Mouse (Mus musculus) heart, adult 10 weeks (tissue): ENCODE measurements around the gene Hdac6. TPM values are rescaled to one million over a fixed set of nuclear protein-coding genes. Genes with fewer than 3 reads are reported as not detected.

Source experiments
- polyA plus RNA-seq: library from polyadenylated mRNA; stranded (reverse); fragments of 350-450 nt; fragmentation: Illumina TruSeq; extraction: RNeasy Lipid Tissue Mini Kit (QIAGEN cat#74804); gene quantifications from one replicate; pipeline ENCODE4 v1.2.3, GENCODE M21; 2014; ENCODE audit warnings: low read depth, low replicate concordance

Hdac6 gene
- 12.4 TPM for polyA plus RNA-seq

GRCm38 (mm10) chrX:7947108-7947899 is at the start of gene Hdac6:
Gene Hdac6, minus strand, starts transcription at chrX:7947889.

GRCm38 (mm10) chrX:7977892-7978291 is 30.2 kb upstream of the Hdac6 start, which contains the start of gene Gata1:
Gene Gata1, minus strand, starts transcription at chrX:7978071.

GRCm38 (mm10) chrX:7928270-7928790 is 19.4 kb downstream of the Hdac6 start, which contains the start of gene Eras:
Gene Eras, minus strand, starts transcription at chrX:7928607.

GRCm38 (mm10) chrX:7919601-7920383 is 27.9 kb downstream of the Hdac6 start, which contains the start of gene Pcsk1n:
Gene Pcsk1n, plus strand, starts transcription at chrX:7919822.

GRCm38 (mm10) chrX:7909242-7909641 is 38.4 kb downstream of the Hdac6 start, which contains the start of gene Gm10490:
Gene Gm10490, plus strand, starts transcription at chrX:7909542.

GRCm38 (mm10) chrX:7907735-7908134 is 40.0 kb downstream of the Hdac6 start, which contains the start of gene Gm10491:
Gene Gm10491, minus strand, starts transcription at chrX:7907835.

GRCm38 (mm10) chrX:7898880-7899874 is 48.5 kb downstream of the Hdac6 start, which contains the start of the genes Pqbp1 and Timm17b:
Gene Pqbp1, minus strand, starts transcription at chrX:7899269.
Gene Timm17b, plus strand, starts transcription at chrX:7899357.

GRCm38 (mm10) chrX:7883841-7884567 is 63.7 kb downstream of the Hdac6 start, which contains the start of gene Slc35a2:
Gene Slc35a2, plus strand, starts transcription at chrX:7884028.

Other genes with a start within 250 kb of the Hdac6 start
- gene Wdr45, start 233.6 kb downstream of the Hdac6 start, polyA plus RNA-seq: 54.2 TPM
- gene Gm45208, start 225.6 kb downstream of the Hdac6 start, polyA plus RNA-seq: not detected
- 8.6 TPM for gene Praf2, start 219.4 kb downstream of the Hdac6 start, polyA plus RNA-seq
- 0.60 TPM for gene Ccdc120, start 197.0 kb downstream of the Hdac6 start, polyA plus RNA-seq
- gene Tfe3, start 185.3 kb downstream of the Hdac6 start, polyA plus RNA-seq: 13.1 TPM
- 40.7 TPM for gene Gripap1, start 158.1 kb downstream of the Hdac6 start, polyA plus RNA-seq
- 0.71 TPM for gene Kcnd1, start 125.6 kb downstream of the Hdac6 start, polyA plus RNA-seq
- 30.2 TPM for gene Otud5, start 106.5 kb downstream of the Hdac6 start, polyA plus RNA-seq
- 3.6 TPM for gene Pim2, start 69.6 kb downstream of the Hdac6 start, polyA plus RNA-seq
- 21.7 TPM for gene Slc35a2, start 63.9 kb downstream of the Hdac6 start, polyA plus RNA-seq
- gene Pqbp1, start 48.6 kb downstream of the Hdac6 start, polyA plus RNA-seq: 41.7 TPM
- gene Timm17b, start 48.5 kb downstream of the Hdac6 start, polyA plus RNA-seq: 22.8 TPM
- gene Gm10491, start 40.1 kb downstream of the Hdac6 start, polyA plus RNA-seq: not detected
- not detected for gene Gm10490, start 38.3 kb downstream of the Hdac6 start, polyA plus RNA-seq
- not detected for gene Pcsk1n, start 28.1 kb downstream of the Hdac6 start, polyA plus RNA-seq
- gene Eras, start 19.3 kb downstream of the Hdac6 start, polyA plus RNA-seq: not detected
- gene Gata1, start 30.2 kb upstream of the Hdac6 start, polyA plus RNA-seq: not detected
- not detected for gene Glod5, start 70.6 kb upstream of the Hdac6 start, polyA plus RNA-seq
- 4.6 TPM for gene Suv39h1, start 126.9 kb upstream of the Hdac6 start, polyA plus RNA-seq
- gene Was, start 142.6 kb upstream of the Hdac6 start, polyA plus RNA-seq: 1.2 TPM
- 40.6 TPM for gene Wdr13, start 185.0 kb upstream of the Hdac6 start, polyA plus RNA-seq
- 112 TPM for gene Rbm3, start 198.0 kb upstream of the Hdac6 start, polyA plus RNA-seq
- gene Tbc1d25, start 228.3 kb upstream of the Hdac6 start, polyA plus RNA-seq: 3.8 TPM
- gene Ebp, start 245.6 kb upstream of the Hdac6 start, polyA plus RNA-seq: 18.6 TPM